Mouse (Mus musculus): ENCODE measurements at regions not wholly inside any gene's neighbourhood (a gene's known extent, or its start where the extent isn't known, plus 50 kb on each side); places are given as distances from the start of the nearest gene placed in this dataset.

DNA sequence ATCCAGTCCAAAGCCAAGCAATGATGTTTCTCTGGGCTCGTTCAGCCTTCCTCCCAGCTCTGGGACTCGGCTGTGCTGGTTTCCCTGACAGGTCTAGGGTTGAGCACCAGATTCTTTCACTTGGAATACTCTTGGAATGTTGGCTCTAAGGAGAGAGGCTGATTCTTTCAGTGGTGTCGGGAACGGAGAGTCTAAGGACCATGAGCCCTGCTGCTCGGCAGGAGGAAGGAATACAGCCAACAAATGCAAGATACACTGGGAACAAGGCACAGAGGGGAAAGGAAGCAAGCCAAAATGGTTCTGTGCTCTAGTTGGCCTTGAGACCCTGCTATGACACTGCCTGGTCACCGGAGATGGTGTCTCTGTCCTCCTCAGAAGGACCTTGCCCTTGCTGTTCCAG is 251.8 kb downstream of the Cbln1 start (continued):
- no peak for TF ChIP-seq CHD2 (IDR thresholded peaks at IDR 0.05; ENCODE audit: low read length)

DNA sequence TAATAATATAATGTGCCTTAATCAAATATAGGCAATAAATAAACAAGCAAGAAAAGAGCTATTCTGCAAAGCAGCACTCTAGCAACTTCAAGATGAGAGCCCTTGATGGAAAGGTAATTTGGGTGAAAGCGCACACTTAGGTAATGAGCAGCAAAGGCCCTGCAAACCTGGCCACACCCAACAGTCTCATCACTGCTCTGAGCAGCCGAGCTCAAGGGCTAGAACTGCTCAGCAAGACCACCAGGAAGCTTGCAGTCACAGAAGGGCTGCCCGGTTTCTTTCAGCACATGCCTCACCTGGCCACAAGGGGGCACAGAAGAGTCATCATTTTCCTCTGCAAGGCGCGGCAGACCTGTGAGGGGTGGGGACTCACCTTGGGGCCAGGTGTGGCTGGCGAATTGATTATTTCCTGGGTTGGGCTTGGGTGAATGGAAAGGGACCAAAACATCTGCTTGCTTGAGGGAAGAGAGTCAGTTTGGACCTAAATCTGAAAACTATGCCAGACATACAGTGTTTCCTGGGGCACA is 253.4 kb downstream of the Cbln1 start:
- H3K9me3 ChIP-seq (replicated peaks; ENCODE audit: insufficient read depth, low read length), result no peaks in the 10 kb centered on the region
- H3K27me3 ChIP-seq (ENCODE audit: control insufficient read depth in 1 of 2, insufficient read depth in 2 of 2, low read length in 2 of 2), result no peaks in the 10 kb centered on the region
- H3K9ac ChIP-seq (ENCODE audit: control insufficient read depth, low read depth, low read length, poor library complexity, severe bottlenecking), result no peak overlapping the region
- TF ChIP-seq TCF12 (IDR thresholded peaks at IDR 0.05; ENCODE audit: low read depth, low read length) (no peak), ZC3H11A (IDR thresholded peaks at IDR 0.05; ENCODE audit: low read depth, low read length) (no peak), POLR2AphosphoS2 (IDR thresholded peaks at IDR 0.05; ENCODE audit: low read length) (no peak), BHLHE40 (IDR thresholded peaks at IDR 0.05; ENCODE audit: borderline replicate concordance, low read depth, low read length) (no peak), CTCF (IDR thresholded peaks at IDR 0.05 in 2 of 3, conservative IDR thresholded peaks at IDR 0.05 in 1 of 3; ENCODE audit: control insufficient read depth in 1 of 3, insufficient read depth in 1 of 3, low read depth in 2 of 3, low read length in 3 of 3, poor library complexity in 1 of 3, severe bottlenecking in 1 of 3) (peak in 1 of 3 experiments; percentile 16; a peak in 1 of 6 replicates), USF2 (IDR thresholded peaks at IDR 0.05; ENCODE audit: borderline replicate concordance in 1 of 2, insufficient read depth in 1 of 2, low read depth in 1 of 2, low read length in 2 of 2) (no peak), MAX (IDR thresholded peaks at IDR 0.05; ENCODE audit: low read length) (no peak)
- no peaks in the 10 kb centered on the region for H3K36me3 ChIP-seq (ENCODE audit: control insufficient read depth in 1 of 2, insufficient read depth in 2 of 2, low read length in 2 of 2)
- H3K79me2 ChIP-seq (ENCODE audit: control insufficient read depth, insufficient read depth, low read length, poor library complexity), result no peaks in the 10 kb centered on the region
- H3K4me3 ChIP-seq (ENCODE audit: control insufficient read depth in 1 of 2, insufficient read depth in 1 of 2, low read depth in 2 of 2, low read length in 2 of 2), result no peak overlapping the region
- DNase-seq (ENCODE audit: low read depth, low spot score), result no peak
- H3K4me1 ChIP-seq (ENCODE audit: control insufficient read depth in 1 of 2, insufficient read depth in 2 of 2, low read length in 2 of 2), result no peaks in the 10 kb centered on the region
- H3K27ac ChIP-seq (ENCODE audit: control insufficient read depth, low read depth, low read length), result no peak overlapping the region

DNA sequence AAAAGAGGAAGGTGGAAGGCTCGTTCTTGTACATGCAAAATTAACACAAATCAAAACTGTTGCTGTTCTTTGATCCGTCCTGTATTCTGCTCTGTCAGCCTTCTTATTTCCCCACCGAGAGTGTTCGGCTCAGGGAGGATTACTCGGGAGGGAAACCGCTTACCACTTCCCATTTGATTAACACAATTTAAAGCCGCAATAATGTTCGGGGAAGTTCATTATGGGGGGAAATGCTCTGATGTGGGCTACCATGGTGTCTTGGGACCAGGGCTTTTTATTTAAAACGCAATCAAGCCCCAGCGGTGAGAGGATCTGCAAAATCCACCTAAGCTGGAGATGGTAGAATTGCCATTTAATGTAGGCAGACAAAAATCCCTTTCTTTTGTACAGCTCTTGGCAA is 257.4 kb downstream of the Cbln1 start:
- H3K4me1 ChIP-seq (ENCODE audit: control insufficient read depth in 1 of 2, insufficient read depth in 2 of 2, low read length in 2 of 2), result no peaks in the 10 kb centered on the region
- no peak overlapping the region for H3K4me3 ChIP-seq (ENCODE audit: control insufficient read depth in 1 of 2, insufficient read depth in 1 of 2, low read depth in 2 of 2, low read length in 2 of 2)
- no peak overlapping the region for H3K9ac ChIP-seq (ENCODE audit: control insufficient read depth, low read depth, low read length, poor library complexity, severe bottlenecking)
- no peaks in the 10 kb centered on the region for H3K27me3 ChIP-seq (ENCODE audit: control insufficient read depth in 1 of 2, insufficient read depth in 2 of 2, low read length in 2 of 2)
- no peaks in the 10 kb centered on the region for H3K9me3 ChIP-seq (replicated peaks; ENCODE audit: insufficient read depth, low read length)
- TF ChIP-seq E2F4 (IDR thresholded peaks at IDR 0.05; ENCODE audit: borderline replicate concordance, low read depth, low read length), result no peak
- TF ChIP-seq RAD21 (IDR thresholded peaks at IDR 0.05; ENCODE audit: low read depth, low read length), result no peak
- no peak for TF ChIP-seq RCOR1 (IDR thresholded peaks at IDR 0.05; ENCODE audit: low read depth, low read length)
- TF ChIP-seq MYB (IDR thresholded peaks at IDR 0.05; ENCODE audit: low read depth, low read length), result no peak
- TF ChIP-seq ZC3H11A (IDR thresholded peaks at IDR 0.05; ENCODE audit: low read depth, low read length), result no peak
- TF ChIP-seq TCF12 (IDR thresholded peaks at IDR 0.05; ENCODE audit: low read depth, low read length), result no peak
- TF ChIP-seq JUND (IDR thresholded peaks at IDR 0.05; ENCODE audit: low read depth, low read length), result no peak
- no peak for TF ChIP-seq EP300 (IDR thresholded peaks at IDR 0.05; ENCODE audit: low read depth in 1 of 2, low read length in 2 of 2)
- TF ChIP-seq NRF1 (IDR thresholded peaks at IDR 0.05; ENCODE audit: insufficient read depth, low read depth, low read length, poor library complexity, severe bottlenecking), result no peak
- TF ChIP-seq ZNF384 (IDR thresholded peaks at IDR 0.05; ENCODE audit: low read depth, low read length), result no peak
- no peak for TF ChIP-seq GABPA (IDR thresholded peaks at IDR 0.05; ENCODE audit: low read depth, low read length)
- no peak for TF ChIP-seq SMC3 (IDR thresholded peaks at IDR 0.05; ENCODE audit: low read depth, low read length)
- no peak for TF ChIP-seq MAFK (IDR thresholded peaks at IDR 0.05; ENCODE audit: borderline replicate concordance, low read depth, low read length)
- H3K36me3 ChIP-seq (ENCODE audit: control insufficient read depth in 1 of 2, insufficient read depth in 2 of 2, low read length in 2 of 2), result no peaks in the 10 kb centered on the region
- no peak for DNase-seq (ENCODE audit: low read depth, low spot score)
- no peak overlapping the region for H3K27ac ChIP-seq (ENCODE audit: control insufficient read depth, low read depth, low read length)
- H3K79me2 ChIP-seq (ENCODE audit: control insufficient read depth, insufficient read depth, low read length, poor library complexity), result no peaks in the 10 kb centered on the region
